Mouse (Mus musculus): ENCODE measurements around the gene Mroh9.

Gene Mroh9

GRCm38 (mm10) chr1:163085570-163085969, at the start of gene Mroh9:
TSS of gene Mroh9 (minus strand) at chr1:163085670.
- no peak for DNase-seq (ENCODE audit: low read depth, low spot score)

- DNase-seq (ENCODE audit: low read depth, low spot score) = no peak
Observed at GRCm38 (mm10) chr1:163129976-163130375, 44.5 kb upstream of the Mroh9 start.

- DNase-seq (ENCODE audit: low read depth, low spot score) = no peak
Observed at GRCm38 (mm10) chr1:163129129-163129900, 43.8 kb upstream of the Mroh9 start.

DNA sequence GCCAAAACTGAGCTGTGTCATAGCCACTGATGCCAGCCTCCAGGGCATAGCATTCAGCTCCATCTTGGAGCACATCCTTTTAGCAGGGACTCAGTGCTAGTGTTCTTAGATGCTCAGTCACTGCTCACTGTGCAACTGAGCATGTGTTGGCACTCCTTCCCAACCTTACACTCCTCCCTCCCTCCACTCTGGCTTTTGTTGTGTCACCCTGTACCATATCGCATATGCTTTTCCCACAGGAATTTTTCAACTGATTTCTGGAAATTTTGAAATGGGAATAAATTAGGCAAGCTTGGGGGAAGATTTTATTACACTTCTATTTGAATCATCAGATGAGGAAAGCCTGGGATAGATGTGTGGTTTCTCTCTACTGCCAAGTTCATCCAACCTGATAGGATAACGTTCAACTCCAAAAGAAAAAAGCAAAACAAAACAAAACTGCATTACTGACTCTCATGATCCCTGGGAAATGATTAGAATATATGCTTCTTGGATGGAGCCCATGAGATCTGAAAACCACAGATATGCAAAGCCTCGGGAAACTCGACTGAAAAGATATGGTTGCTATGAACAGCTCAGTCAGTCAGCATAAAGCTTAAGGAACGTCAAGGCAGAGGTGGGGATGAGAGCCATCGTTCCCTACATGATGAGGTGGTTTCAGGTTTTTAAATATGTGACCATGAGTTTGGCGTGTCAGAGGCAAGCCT, 40.9 kb upstream of the Mroh9 start:
- no peak for DNase-seq (ENCODE audit: low read depth, low spot score)

DNA sequence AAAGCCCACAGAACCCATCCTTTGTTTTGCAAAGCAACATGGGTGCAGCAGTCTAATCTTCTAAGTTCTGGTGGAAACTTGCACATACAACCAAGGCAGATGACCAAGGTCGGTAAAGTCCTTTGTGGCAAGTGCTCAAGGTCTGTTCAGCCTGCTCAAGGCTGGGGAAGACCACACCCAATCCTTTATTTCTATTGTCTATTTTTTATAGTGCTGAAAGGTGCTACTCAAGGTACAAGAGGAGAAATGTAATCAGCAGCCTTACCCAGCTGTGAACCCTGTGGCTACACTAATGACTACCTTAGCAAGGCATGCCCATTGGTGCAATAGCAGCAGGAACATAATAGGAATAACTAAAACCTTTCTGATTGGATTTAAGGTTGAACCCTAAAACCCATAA, 36.9 kb upstream of the Mroh9 start:
- DNase-seq (ENCODE audit: low read depth, low spot score) = no peak

GRCm38 (mm10) chr1:163113461-163114174, 28.1 kb upstream of the Mroh9 start:
- DNase-seq (ENCODE audit: low read depth, low spot score) = no peak

GRCm38 (mm10) chr1:163112482-163113164, 27.2 kb upstream of the Mroh9 start:
- DNase-seq (ENCODE audit: low read depth, low spot score) = no peak

DNA sequence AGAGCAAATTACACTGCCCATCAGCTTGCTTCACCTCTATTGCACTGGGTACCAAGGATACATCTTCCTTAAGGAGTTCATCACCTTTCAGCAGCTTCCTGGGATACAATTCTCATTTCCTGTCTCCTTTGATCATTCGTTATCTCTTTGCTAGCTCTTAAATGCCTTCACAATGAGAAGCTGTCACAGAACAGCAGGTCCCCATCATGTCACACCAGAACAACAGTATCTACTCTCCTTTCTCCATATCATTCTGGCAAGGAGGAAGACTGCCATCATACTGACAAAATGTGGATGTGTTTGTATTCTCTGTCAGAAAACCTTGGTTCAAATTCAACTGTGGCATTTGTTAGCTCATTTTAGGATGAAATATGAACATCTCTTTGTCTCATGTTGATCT, 19.5 kb upstream of the Mroh9 start:
- no peak for DNase-seq (ENCODE audit: low read depth, low spot score)

DNA sequence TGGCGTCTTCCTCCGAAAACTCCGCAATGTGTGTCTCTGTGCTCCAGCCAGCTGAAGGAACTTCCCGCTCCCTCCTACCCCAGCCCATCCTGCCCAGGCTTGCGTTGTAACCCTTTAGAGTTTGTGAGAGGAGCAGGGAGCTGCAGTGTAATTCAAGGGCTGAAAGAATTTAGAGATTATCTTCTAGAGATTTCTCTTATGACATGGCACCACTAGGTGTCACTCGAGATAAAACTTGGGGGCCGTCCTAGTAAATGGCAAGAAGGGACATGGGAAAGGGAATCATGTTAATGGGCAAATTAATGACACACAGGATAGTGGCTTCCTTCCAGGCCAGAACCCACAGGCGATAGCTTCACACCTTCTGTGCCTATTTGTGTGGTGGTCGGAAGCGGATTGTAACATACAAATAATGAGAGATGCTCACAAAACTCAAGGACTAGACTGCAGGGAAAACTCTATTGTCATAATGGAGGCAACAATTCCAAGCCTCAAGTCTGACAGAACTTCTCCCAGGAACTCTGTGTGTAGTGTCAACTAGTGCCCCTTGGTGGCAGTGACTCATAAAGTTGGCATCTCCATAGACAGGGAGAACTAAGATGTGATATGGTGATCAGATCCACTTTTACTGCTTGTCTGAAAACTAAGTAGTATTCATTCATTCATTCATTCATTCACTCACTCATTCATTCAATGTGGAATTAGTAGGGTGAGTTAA, 6.1 kb upstream of the Mroh9 start:
- peak; percentile 52 for DNase-seq (ENCODE audit: low read depth, low spot score)

- DNase-seq (ENCODE audit: low read depth, low spot score) = peak; percentile 45
Observed at GRCm38 (mm10) chr1:163070502-163070901, 15.0 kb downstream of the Mroh9 start.

- DNase-seq (ENCODE audit: low read depth, low spot score) = no peak
Observed at GRCm38 (mm10) chr1:163060381-163060780, 25.1 kb downstream of the Mroh9 start.

DNA sequence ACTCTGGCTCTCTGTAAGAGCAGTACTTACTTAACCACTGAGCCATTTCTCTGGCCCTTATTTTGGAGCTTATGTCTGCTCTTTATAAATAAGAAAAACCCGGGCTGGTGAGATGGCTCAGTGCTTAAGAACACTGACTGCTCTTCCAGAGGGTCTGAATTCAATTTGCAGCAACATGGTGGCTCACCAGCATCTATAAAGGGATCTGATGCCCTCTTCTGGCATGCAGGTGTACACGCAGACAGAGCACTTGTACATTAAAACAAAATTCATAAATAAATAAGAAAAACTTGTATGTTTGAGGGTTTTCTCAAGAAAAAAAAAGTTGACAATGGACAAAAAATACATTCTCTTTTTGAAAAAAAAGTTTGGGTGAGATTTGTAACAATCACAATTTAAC, 28.1 kb downstream of the Mroh9 start:
- DNase-seq (ENCODE audit: low read depth, low spot score) = peak; percentile 19

GRCm38 (mm10) chr1:163055629-163056028, 29.8 kb downstream of the Mroh9 start:
- no peak for DNase-seq (ENCODE audit: low read depth, low spot score)

GRCm38 (mm10) chr1:163023075-163023474, 62.4 kb downstream of the Mroh9 start:
- no peak for DNase-seq (ENCODE audit: low read depth, low spot score)

GRCm38 (mm10) chr1:163009220-163009619, 76.2 kb downstream of the Mroh9 start:
- no peak for DNase-seq (ENCODE audit: low read depth, low spot score)

DNA sequence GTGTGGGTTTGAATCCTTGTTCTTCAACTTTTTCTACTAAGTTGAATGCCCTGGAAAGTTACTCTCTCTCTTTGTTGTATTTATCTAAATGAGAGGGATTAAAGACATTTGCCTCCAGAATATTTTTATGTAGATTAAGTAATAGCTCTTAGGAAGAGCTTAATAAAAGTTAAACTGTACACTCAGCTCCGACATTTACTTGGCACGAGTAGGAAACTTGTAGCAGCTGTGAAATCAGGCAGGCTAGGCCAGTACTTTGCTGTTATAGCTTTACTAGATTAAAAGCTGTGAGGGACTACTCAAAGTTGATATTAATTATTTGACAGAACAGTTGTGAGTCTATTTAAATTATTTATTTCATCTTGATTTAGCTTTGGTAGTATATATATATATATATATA, 82.0 kb downstream of the Mroh9 start:
- DNase-seq (ENCODE audit: low read depth, low spot score) = no peak

GRCm38 (mm10) chr1:163001271-163001829, 84.1 kb downstream of the Mroh9 start:
- no peak for DNase-seq (ENCODE audit: low read depth, low spot score)

GRCm38 (mm10) chr1:162987546-162987945, 97.9 kb downstream of the Mroh9 start:
- DNase-seq (ENCODE audit: low read depth, low spot score) = no peak

DNA sequence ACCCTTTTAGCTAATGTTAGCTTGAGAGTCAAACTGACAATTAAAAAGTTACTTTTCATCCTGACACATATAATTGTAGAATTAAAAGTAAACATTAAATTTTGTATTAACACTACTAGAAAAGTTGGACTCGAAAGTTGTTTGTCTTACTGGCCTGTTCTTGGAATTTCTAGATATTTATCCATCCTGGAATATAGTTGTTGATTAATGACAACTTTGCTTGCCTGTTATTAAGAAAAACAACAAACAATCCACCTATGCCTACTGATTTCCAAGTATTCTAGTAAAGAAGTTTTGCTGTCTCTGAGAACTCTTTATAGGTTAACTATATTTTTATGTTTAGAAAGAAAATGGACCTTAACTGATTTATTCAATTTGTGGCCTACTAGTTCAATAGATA, 98.7 kb downstream of the Mroh9 start:
- DNase-seq (ENCODE audit: low read depth, low spot score) = no peak

GRCm38 (mm10) chr1:162986121-162986748, 99.2 kb downstream of the Mroh9 start:
- no peak for DNase-seq (ENCODE audit: low read depth, low spot score)

All from mesoderm, embryonic 11.5 days (tissue).